Mouse (Mus musculus) midbrain, embryonic 15.5 days (tissue): ENCODE results near the gene Snap47. TPM values are rescaled to one million over a fixed set of nuclear protein-coding genes. Genes with fewer than 3 reads are reported as not detected.
"Not testable (repeated sequence)": the region's sequence is repeated elsewhere in the genome, so short reads cannot be mapped to it uniquely, and the experiment has no call there.

Source experiments
- ATAC-seq: fragments of 200-750 bp; cut with Nextera tagmentation; replicated peaks from 2 replicates; pipeline ENCODE4 v1.8.0; 2017; ENCODE audit warnings: moderate TSS enrichment
- H3K27ac ChIP-seq: fragments of 300-500 bp; sonication (generic); 2 replicates; pipeline ENCODE4 v1.5.1; 2015; ENCODE audit warnings: mild to moderate bottlenecking, inconsistent platforms
- H3K27me3 ChIP-seq: fragments of 300-500 bp; sonication (generic); replicated peaks from 2 replicates; pipeline ENCODE4 v1.6.1; 2015; ENCODE audit warnings: inconsistent platforms
- H3K36me3 ChIP-seq: fragments of 300-500 bp; sonication (generic); replicated peaks from 2 replicates; pipeline ENCODE4 v1.6.1; 2015; ENCODE audit warnings: inconsistent platforms
- H3K4me1 ChIP-seq: fragments of 300-500 bp; sonication (generic); 2 replicates; pipeline ENCODE4 v1.6.1; 2015; ENCODE audit warnings: inconsistent platforms
- H3K4me2 ChIP-seq: fragments of 300-500 bp; sonication (generic); 2 replicates; pipeline ENCODE4 v1.6.1; 2015; ENCODE audit warnings: inconsistent platforms, mild to moderate bottlenecking, moderate library complexity
- H3K4me3 ChIP-seq: fragments of 300-500 bp; sonication (generic); 2 replicates; pipeline ENCODE4 v1.5.1; 2015; ENCODE audit warnings: mild to moderate bottlenecking, inconsistent platforms
- H3K9ac ChIP-seq: fragments of 300-500 bp; sonication (generic); 2 replicates; pipeline ENCODE4 v1.6.1; 2015; ENCODE audit warnings: mild to moderate bottlenecking, inconsistent platforms
- H3K9me3 ChIP-seq: fragments of 300-500 bp; sonication (generic); 2 replicates; pipeline ENCODE4 v1.6.1; 2016; ENCODE audit warnings: inconsistent platforms
- whole genome bisulfite sequencing: fragments of 180-500 bp; shearing (Covaris S2); methylation state at CpG from one replicate; pipeline ENCODE4 v1.1.7; 2015; ENCODE audit warnings: mixed read lengths; 5-methylcytosine and 5-hydroxymethylcytosine counted together
- polyA plus RNA-seq: library from polyadenylated mRNA; unstranded; fragments of >200 nt; fragmentation: Nextera tagmentation; extraction: Ambion mirVana; gene quantifications from 2 replicates; pipeline ENCODE4 v1.2.1, GENCODE M21; 2015

Gene Snap47
- polyA plus RNA-seq, 1 experiment from 2014 or later = 549 TPM

DNA sequence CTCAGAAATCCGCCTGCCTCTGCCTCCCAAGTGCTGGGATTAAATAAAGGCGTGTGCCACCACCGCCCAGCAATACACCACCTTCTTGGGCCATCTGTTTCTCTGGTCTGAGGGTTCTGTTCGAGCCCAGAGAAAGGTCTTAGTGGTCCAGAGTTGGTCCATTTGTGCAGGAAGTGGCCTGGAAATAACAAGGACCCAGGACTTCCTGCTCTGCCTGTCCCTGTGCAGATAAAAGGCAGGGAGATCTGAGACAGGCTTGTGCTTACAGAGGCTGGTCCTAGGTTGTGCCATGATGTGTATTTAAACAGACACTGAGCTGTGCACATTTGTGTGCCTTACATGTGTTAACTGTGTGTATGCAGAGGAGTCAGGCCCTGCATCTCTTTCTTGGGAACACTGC lies 62.2 kb downstream of the Snap47 start:
- WGBS = 83% methylated on average over 4 of the region's 4 CpGs
- ATAC-seq = no peak
- Histone ChIP-seq H3K36me3 (no peaks in the 10 kb centered on the region), H3K9me3 (no peaks in the 10 kb centered on the region), H3K9ac (no peak overlapping the region), H3K4me1 (peaks cover 4% of the 10 kb centered on the region; the same call in 1 of the 2 replicates), H3K27me3 (no peaks in the 10 kb centered on the region), H3K4me2 (no peak overlapping the region), H3K27ac (no peak overlapping the region), H3K4me3 (no peak overlapping the region)

GRCm38 (mm10) chr11:59387471-59387870 lies 63.5 kb downstream of the Snap47 start:
- no peaks in the 10 kb centered on the region for H3K9me3 ChIP-seq
- no peak for ATAC-seq
- H3K4me1 ChIP-seq = no peaks in the 10 kb centered on the region
- no peaks in the 10 kb centered on the region for H3K36me3 ChIP-seq
- no peak overlapping the region for H3K9ac ChIP-seq
- 54% methylated on average over 4 of the region's 4 CpGs for WGBS
- H3K27me3 ChIP-seq = no peaks in the 10 kb centered on the region
- no peak overlapping the region for H3K4me3 ChIP-seq
- no peak overlapping the region for H3K4me2 ChIP-seq
- no peak overlapping the region for H3K27ac ChIP-seq

GRCm38 (mm10) chr11:59385123-59385522 lies 65.9 kb downstream of the Snap47 start:
- H3K4me1 ChIP-seq = no peaks in the 10 kb centered on the region
- H3K27me3 ChIP-seq = no peaks in the 10 kb centered on the region
- H3K36me3 ChIP-seq = no peaks in the 10 kb centered on the region
- H3K27ac ChIP-seq = no peak overlapping the region
- ATAC-seq = no peak
- 19% methylated on average over 8 of the region's 8 CpGs for WGBS
- H3K4me2 ChIP-seq = no peak overlapping the region
- no peak overlapping the region for H3K9ac ChIP-seq
- no peaks in the 10 kb centered on the region for H3K9me3 ChIP-seq
- no peak overlapping the region for H3K4me3 ChIP-seq

GRCm38 (mm10) chr11:59384441-59384959 lies 66.5 kb downstream of the Snap47 start:
- H3K4me3 ChIP-seq = no peak overlapping the region
- no peak overlapping the region for H3K9ac ChIP-seq
- H3K9me3 ChIP-seq = no peaks in the 10 kb centered on the region
- H3K36me3 ChIP-seq = no peaks in the 10 kb centered on the region
- 54% methylated on average over 7 of the region's 7 CpGs for WGBS
- no peak overlapping the region for H3K27ac ChIP-seq
- no peaks in the 10 kb centered on the region for H3K27me3 ChIP-seq
- H3K4me2 ChIP-seq = no peak overlapping the region
- ATAC-seq = no peak
- no peaks in the 10 kb centered on the region for H3K4me1 ChIP-seq

DNA sequence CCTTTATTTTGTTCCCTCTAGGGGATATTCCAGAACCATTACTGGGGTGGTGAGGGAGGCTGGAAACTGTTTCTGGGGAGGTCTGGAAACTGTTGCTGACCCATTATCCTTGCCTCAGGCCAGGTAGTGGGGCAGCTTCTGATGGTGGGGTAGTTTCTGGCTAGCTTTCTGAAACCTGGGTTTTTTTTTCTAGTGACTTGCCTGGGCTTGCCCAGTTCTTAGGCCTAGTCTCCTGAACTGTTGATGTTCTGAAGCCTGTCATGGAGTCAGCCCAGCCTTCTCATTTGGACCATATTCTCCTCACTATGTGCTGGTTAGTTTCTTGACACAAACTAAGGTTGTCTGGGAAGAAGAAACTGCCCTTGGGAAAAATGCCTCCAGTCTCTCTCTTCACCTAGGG lies 71.4 kb downstream of the Snap47 start:
- ATAC-seq = no peak
- no peak overlapping the region for H3K4me2 ChIP-seq
- H3K9me3 ChIP-seq = no peaks in the 10 kb centered on the region
- H3K4me1 ChIP-seq = no peaks in the 10 kb centered on the region
- no peak overlapping the region for H3K27ac ChIP-seq
- no peaks in the 10 kb centered on the region for H3K36me3 ChIP-seq
- no peak overlapping the region for H3K4me3 ChIP-seq
- H3K9ac ChIP-seq = no peak overlapping the region
- no peaks in the 10 kb centered on the region for H3K27me3 ChIP-seq

DNA sequence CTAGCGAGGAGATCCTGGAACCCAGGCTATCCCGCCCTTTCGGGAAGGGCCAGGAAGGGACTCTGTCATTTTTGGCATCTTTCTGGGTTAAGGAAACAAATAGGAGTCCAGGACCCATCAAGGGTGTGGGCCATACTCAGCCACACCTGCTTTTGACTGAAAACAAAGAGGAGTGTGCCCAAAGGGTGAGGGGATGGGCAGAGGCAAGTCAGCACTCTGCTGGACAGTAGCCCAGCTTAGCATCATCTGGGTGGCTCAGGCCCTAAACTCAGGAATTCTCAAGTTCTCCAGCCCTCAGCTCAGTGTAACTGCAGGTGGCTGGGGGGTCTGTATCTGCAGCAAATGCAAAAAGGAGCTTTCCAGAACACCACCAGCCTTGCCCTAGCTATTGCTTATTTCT lies 73.0 kb downstream of the Snap47 start:
- Histone ChIP-seq H3K9ac (no peak overlapping the region), H3K4me1 (no peaks in the 10 kb centered on the region), H3K27ac (no peak overlapping the region), H3K36me3 (no peaks in the 10 kb centered on the region), H3K4me2 (no peak overlapping the region), H3K4me3 (no peak overlapping the region), H3K9me3 (no peaks in the 10 kb centered on the region), H3K27me3 (no peaks in the 10 kb centered on the region)
- 94% methylated on average over 3 of the region's 3 CpGs for WGBS
- ATAC-seq = no peak

DNA sequence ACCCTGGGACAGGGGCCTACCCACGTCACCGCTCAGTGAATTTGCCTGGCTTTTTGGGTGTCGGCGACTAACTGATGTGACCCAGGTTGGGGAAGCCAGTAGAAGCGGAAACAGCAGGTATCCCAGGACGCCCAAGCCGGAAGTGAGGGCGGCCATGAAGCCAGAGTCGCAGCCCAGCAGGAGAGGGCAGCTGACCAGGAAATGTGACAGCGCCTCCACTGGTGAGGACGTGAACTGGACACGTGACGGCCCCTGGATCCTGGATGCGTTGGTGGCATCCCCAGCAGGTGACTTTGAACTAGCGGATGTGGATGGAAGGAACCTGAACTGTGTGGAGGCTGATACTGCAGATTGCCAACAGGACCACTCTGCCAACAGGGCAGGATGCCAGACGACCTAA lies 75.5 kb downstream of the Snap47 start, which contains the start of gene Prss38:
Gene Prss38, minus strand, starts transcription at position 183 of the 400 bp plus-strand sequence.
- H3K9ac ChIP-seq = no peak within 1 kb of the TSS
- no peak within 1 kb of the TSS for H3K4me2 ChIP-seq
- no peaks in the 10 kb centered on the region for H3K27me3 ChIP-seq
- H3K4me1 ChIP-seq = no peaks in the 10 kb centered on the region
- no peaks in the 10 kb centered on the region for H3K36me3 ChIP-seq
- WGBS = 79% methylated on average over 16 of the region's 16 CpGs
- ATAC-seq = no peak
- H3K27ac ChIP-seq = no peak within 1 kb of the TSS
- no peak within 1 kb of the TSS for H3K4me3 ChIP-seq
- no peaks in the 10 kb centered on the region for H3K9me3 ChIP-seq

GRCm38 (mm10) chr11:59369848-59370247 lies 81.1 kb downstream of the Snap47 start:
- WGBS = 76% methylated on average over 11 of the region's 11 CpGs
- Histone ChIP-seq H3K27ac (no peak overlapping the region), H3K9me3 (no peaks in the 10 kb centered on the region), H3K27me3 (no peaks in the 10 kb centered on the region; the same call in none of the 2 replicates), H3K4me2 (no peak overlapping the region), H3K36me3 (no peaks in the 10 kb centered on the region), H3K4me3 (no peak overlapping the region), H3K4me1 (0 out of 2 replicates have a peak, but pooled peaks cover 5% of the 10 kb centered on the region), H3K9ac (no peak overlapping the region)
- ATAC-seq = no peak

- not testable (repeated sequence) for H3K4me2 ChIP-seq, H3K9ac ChIP-seq, H3K9me3 ChIP-seq, H3K4me3 ChIP-seq, H3K36me3 ChIP-seq, H3K4me1 ChIP-seq, H3K27me3 ChIP-seq, H3K27ac ChIP-seq, ATAC-seq
- WGBS = 83% methylated on average over 4 of the region's 4 CpGs
Measured at GRCm38 (mm10) chr11:59367955-59368354, 83.0 kb downstream of the Snap47 start.

DNA sequence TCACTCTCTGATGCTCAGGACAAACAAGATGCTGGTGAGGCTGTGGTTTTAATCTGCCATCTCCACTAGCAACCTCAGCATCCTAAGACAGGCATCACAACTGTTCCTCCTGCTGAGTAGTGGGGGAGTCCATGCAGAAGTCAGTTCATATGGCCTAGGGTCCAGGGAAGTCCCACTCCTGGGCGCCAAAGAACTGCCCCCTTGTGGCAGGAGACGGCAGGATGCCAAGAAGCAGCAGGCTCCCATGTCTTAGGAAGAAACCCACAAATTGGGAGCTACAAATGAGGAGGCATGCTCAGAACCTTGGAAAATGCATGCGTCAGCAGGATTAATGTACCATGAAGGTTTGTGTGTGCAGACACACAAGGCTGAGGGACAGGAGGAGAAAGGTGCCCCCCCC lies 84.4 kb downstream of the Snap47 start:
- no peaks in the 10 kb centered on the region for H3K9me3 ChIP-seq
- H3K27me3 ChIP-seq = no peaks in the 10 kb centered on the region; the same call in none of the 2 replicates
- H3K4me1 ChIP-seq = 0 out of 2 replicates have a peak, but pooled peaks cover 5% of the 10 kb centered on the region
- no peaks in the 10 kb centered on the region for H3K36me3 ChIP-seq
- WGBS = 29% methylated on average over 3 of the region's 3 CpGs
- ATAC-seq = no peak
- H3K4me2 ChIP-seq = no peak overlapping the region
- no peak overlapping the region for H3K4me3 ChIP-seq
- no peak overlapping the region for H3K9ac ChIP-seq
- no peak overlapping the region for H3K27ac ChIP-seq

- Histone ChIP-seq H3K27me3 (no peaks in the 10 kb centered on the region; the same call in none of the 2 replicates), H3K4me3 (no peak overlapping the region)
Measured at GRCm38 (mm10) chr11:59366031-59366430, 85.0 kb downstream of the Snap47 start.

GRCm38 (mm10) chr11:59364417-59364816 lies 86.6 kb downstream of the Snap47 start:
- ATAC-seq = no peak
- H3K9ac ChIP-seq = no peak overlapping the region
- no peak overlapping the region for H3K4me3 ChIP-seq
- H3K4me2 ChIP-seq = no peak overlapping the region
- H3K36me3 ChIP-seq = no peaks in the 10 kb centered on the region
- 59% methylated on average over 3 of the region's 3 CpGs for WGBS
- no peaks in the 10 kb centered on the region for H3K9me3 ChIP-seq
- H3K4me1 ChIP-seq = 0 out of 2 replicates have a peak, but pooled peaks cover 5% of the 10 kb centered on the region
- H3K27ac ChIP-seq = no peak overlapping the region
- H3K27me3 ChIP-seq = no peaks in the 10 kb centered on the region; the same call in 1 of the 2 replicates

More at GRCm38 (mm10) chr11:59366031-59366430, 85.0 kb downstream of the Snap47 start:
- no peak for ATAC-seq
- H3K4me1 ChIP-seq = 0 out of 2 replicates have a peak, but pooled peaks cover 5% of the 10 kb centered on the region
- no peak overlapping the region for H3K4me2 ChIP-seq
- no peaks in the 10 kb centered on the region for H3K9me3 ChIP-seq
- 46% methylated on average over 3 of the region's 3 CpGs for WGBS
- no peak overlapping the region for H3K27ac ChIP-seq
- H3K9ac ChIP-seq = no peak overlapping the region
- no peaks in the 10 kb centered on the region for H3K36me3 ChIP-seq

DNA sequence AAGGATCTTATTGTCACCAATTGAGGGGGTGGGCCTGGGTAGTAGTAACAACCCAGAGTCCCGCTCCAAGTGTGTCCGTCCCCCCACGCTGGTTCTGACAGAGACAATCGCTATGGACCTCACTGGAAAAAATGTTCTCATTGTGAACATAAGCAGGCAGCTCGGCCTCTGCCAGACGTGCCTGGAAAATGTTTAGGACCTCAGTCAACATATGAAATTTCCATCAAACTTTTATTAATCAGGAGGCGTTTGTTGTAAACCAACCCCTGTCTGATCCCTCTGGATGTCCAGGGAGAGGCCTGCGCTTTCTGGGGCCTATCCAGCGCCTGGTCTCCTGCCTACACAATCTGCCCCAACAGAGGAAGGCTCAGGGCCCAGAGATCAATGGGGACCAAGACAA lies 87.0 kb downstream of the Snap47 start:
- Histone ChIP-seq H3K9me3 (no peaks in the 10 kb centered on the region), H3K4me3 (no peak overlapping the region), H3K4me2 (no peak overlapping the region), H3K36me3 (no peaks in the 10 kb centered on the region), H3K9ac (no peak overlapping the region), H3K4me1 (0 out of 2 replicates have a peak, but pooled peaks cover 5% of the 10 kb centered on the region), H3K27me3 (no peaks in the 10 kb centered on the region; the same call in 1 of the 2 replicates), H3K27ac (no peak overlapping the region)
- ATAC-seq = no peak
- 86% methylated on average over 9 of the region's 9 CpGs for WGBS
